Mouse (Mus musculus) MEL (cell line): ENCODE measurements at regions not wholly inside any gene's neighbourhood (a gene's known extent, or its start where the extent isn't known, plus 50 kb on each side); places are given as distances from the start of the nearest gene placed in this dataset.
"Not testable (repeated sequence)": the region's sequence is repeated elsewhere in the genome, so short reads cannot be mapped to it uniquely, and the experiment has no call there.

ENCODE experiments used
- CTCF ChIP-seq, 3 experiments: IDR thresholded peaks in 2 of 3; conservative IDR thresholded peaks in 1 of 3; 2 replicates each; pipeline ENCODE4 v1.5.1; 2011 to 2012; ENCODE audit warnings: low read length in 3 of 3, low read depth in 2 of 3, mild to moderate bottlenecking in 2 of 3, improper control_type of control experiment in 1 of 3, inconsistent platforms in 1 of 3, mixed read lengths in 1 of 3, moderate library complexity in 1 of 3; ENCODE audit not compliant: control insufficient read depth in 1 of 3, insufficient read depth in 1 of 3, poor library complexity in 1 of 3, severe bottlenecking in 1 of 3
- E2F4 ChIP-seq: IDR thresholded peaks from 2 replicates; pipeline ENCODE4 v1.6.1; 2011; ENCODE audit warnings: low read depth, low read length, improper control_type of control experiment, borderline replicate concordance
- ETS1 ChIP-seq: IDR thresholded peaks from 2 replicates; pipeline ENCODE4 v1.6.1; 2012; ENCODE audit warnings: low read depth, mild to moderate bottlenecking, inconsistent platforms, low read length, improper control_type of control experiment, moderate library complexity
- GATA1 ChIP-seq: IDR thresholded peaks from 2 replicates; pipeline ENCODE4 v1.6.1; 2011; ENCODE audit warnings: low read depth, low read length, improper control_type of control experiment
- MAFK ChIP-seq: IDR thresholded peaks from 2 replicates; pipeline ENCODE4 v1.6.1; 2011; ENCODE audit warnings: low read depth, mild to moderate bottlenecking, low read length, improper control_type of control experiment, borderline replicate concordance
- MYC ChIP-seq: IDR thresholded peaks from 2 replicates; pipeline ENCODE4 v1.6.1; 2011; ENCODE audit warnings: low read depth, mild to moderate bottlenecking, low read length, improper control_type of control experiment, moderate library complexity
- NRF1 ChIP-seq: IDR thresholded peaks from 2 replicates; pipeline ENCODE4 v1.6.1; 2014; ENCODE audit warnings: low read depth, mild to moderate bottlenecking, inconsistent platforms, low read length, improper control_type of control experiment, moderate library complexity; ENCODE audit not compliant: poor library complexity, insufficient read depth, severe bottlenecking
- POLR2A ChIP-seq, 2 experiments: IDR thresholded peaks; 2 replicates each; pipeline ENCODE4 v1.6.1; 2011 to 2012; ENCODE audit warnings: low read length in 2 of 2, mild to moderate bottlenecking in 2 of 2, control low read depth in 1 of 2, improper control_type of control experiment in 1 of 2, low read depth in 1 of 2, moderate library complexity in 1 of 2; ENCODE audit not compliant: control insufficient read depth in 1 of 2, insufficient read depth in 1 of 2, poor library complexity in 1 of 2
- SIN3A ChIP-seq: IDR thresholded peaks from 2 replicates; pipeline ENCODE4 v1.6.1; 2012; ENCODE audit warnings: low read length, improper control_type of control experiment, inconsistent platforms
- TAL1 ChIP-seq: IDR thresholded peaks from 2 replicates; pipeline ENCODE4 v1.6.1; 2012; ENCODE audit warnings: mild to moderate bottlenecking, inconsistent platforms, low read length, moderate library complexity, mixed read lengths
- USF1 ChIP-seq: IDR thresholded peaks from 2 replicates; pipeline ENCODE4 v1.6.1; 2014; ENCODE audit warnings: low read depth, mild to moderate bottlenecking, inconsistent platforms, low read length, improper control_type of control experiment, moderate library complexity
- ZMIZ1 ChIP-seq: IDR thresholded peaks from 2 replicates; pipeline ENCODE4 v1.6.1; 2012; ENCODE audit warnings: low read depth, mild to moderate bottlenecking, inconsistent platforms, low read length, improper control_type of control experiment, moderate library complexity

- TF ChIP-seq CTCF (IDR thresholded peaks at IDR 0.05 in 2 of 3, conservative IDR thresholded peaks at IDR 0.05 in 1 of 3; ENCODE audit: control insufficient read depth in 1 of 3, insufficient read depth in 1 of 3, low read depth in 2 of 3, low read length in 3 of 3, poor library complexity in 1 of 3, severe bottlenecking in 1 of 3); ZMIZ1; TAL1; MAFK; NRF1; USF1; GATA1; ETS1; POLR2A (IDR thresholded peaks at IDR 0.05; ENCODE audit: control insufficient read depth in 1 of 2, insufficient read depth in 1 of 2, low read depth in 1 of 2, low read length in 2 of 2, poor library complexity in 1 of 2); E2F4; SIN3A; MYC: not testable (repeated sequence)
Measured at GRCm38 (mm10) chr15:42177766-42178165, 2043.6 kb downstream of the 9330182O14Rik start.
